Mouse (Mus musculus) ES-E14 (cell line): ENCODE measurements around the gene Tubb3.

Experiments
- CHD2 ChIP-seq: IDR thresholded peaks from 2 replicates; pipeline ENCODE4 v1.6.1; 2014; ENCODE audit warnings: mild to moderate bottlenecking, low read depth, low read length, inconsistent platforms
- HCFC1 ChIP-seq: IDR thresholded peaks from 2 replicates; pipeline ENCODE4 v1.6.1; 2012; ENCODE audit warnings: low read length, inconsistent platforms, borderline replicate concordance; ENCODE audit not compliant: insufficient read depth
- MAFK ChIP-seq: IDR thresholded peaks from 2 replicates; pipeline ENCODE4 v1.6.1; 2014; ENCODE audit warnings: mild to moderate bottlenecking, low read depth, low read length, inconsistent platforms; ENCODE audit not compliant: insufficient read depth
- ZC3H11A ChIP-seq: IDR thresholded peaks from 2 replicates; pipeline ENCODE4 v1.6.1; 2012; ENCODE audit warnings: low read depth, mild to moderate bottlenecking, inconsistent platforms, low read length, borderline replicate concordance
- ZNF384 ChIP-seq: IDR thresholded peaks from 2 replicates; pipeline ENCODE4 v1.6.1; 2012; ENCODE audit warnings: low read depth, low read length, inconsistent platforms

DNA sequence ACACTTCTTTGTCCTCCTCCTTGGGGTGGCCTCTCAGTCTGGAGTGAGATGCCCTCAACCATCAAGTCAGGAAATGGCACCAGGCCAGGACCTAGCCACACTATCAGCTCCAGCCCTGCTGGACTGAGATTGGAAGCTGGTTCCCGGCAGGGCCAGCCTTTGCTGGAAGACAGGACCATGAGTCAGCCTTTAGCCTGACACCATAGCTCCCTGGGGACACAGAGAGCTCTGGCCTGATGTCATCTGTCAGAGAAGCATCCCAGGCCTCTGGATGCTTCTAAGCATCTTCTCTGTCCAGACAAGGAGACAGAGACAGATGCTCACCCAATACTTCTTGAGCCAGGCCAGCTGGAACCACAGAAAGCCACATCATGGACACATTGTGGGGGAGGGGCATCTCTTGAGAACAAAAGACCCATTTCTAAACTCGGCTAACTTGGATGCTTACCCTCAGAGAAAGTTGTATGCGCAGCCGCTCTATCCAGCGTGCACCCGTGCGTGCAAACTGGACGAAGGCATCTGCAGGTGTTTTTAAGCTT lies 1.1 kb upstream of the Tubb3 start:
- TF ChIP-seq ZNF384: no peak
- no peak for TF ChIP-seq HCFC1
- no peak for TF ChIP-seq MAFK
- no peak for TF ChIP-seq ZC3H11A
- no peak for TF ChIP-seq CHD2
